Mouse (Mus musculus) embryo, embryonic 11 days (tissue): ENCODE results near the gene Brpf1.

ENCODE experiments used
- DNase-seq: peaks from one replicate; pipeline ENCODE4 v3.0.0-alpha.2; 2015

Gene Brpf1

GRCm38 (mm10) chr6:113306986-113307349 is at the start of gene Brpf1:
Gene Brpf1 (plus strand): TSS chr6:113307137.
- no peak for DNase-seq

GRCm38 (mm10) chr6:113261174-113261858 is 45.6 kb upstream of the Brpf1 start:
- no peak for DNase-seq

- no peak for DNase-seq
These were observed 43.4 kb upstream of the Brpf1 start for GRCm38 (mm10) chr6:113263531-113263930.

- DNase-seq = no peak
These were observed 42.5 kb upstream of the Brpf1 start for GRCm38 (mm10) chr6:113264429-113264828.

GRCm38 (mm10) chr6:113266996-113267655 is 39.8 kb upstream of the Brpf1 start:
- no peak for DNase-seq

- no peak for DNase-seq
These were observed 38.9 kb upstream of the Brpf1 start for GRCm38 (mm10) chr6:113267988-113268387.

- no peak for DNase-seq
These were observed 34.6 kb upstream of the Brpf1 start for GRCm38 (mm10) chr6:113272365-113272764.

GRCm38 (mm10) chr6:113276846-113277245 is 30.1 kb upstream of the Brpf1 start:
- no peak for DNase-seq

- DNase-seq = no peak
These were observed 25.3 kb upstream of the Brpf1 start for GRCm38 (mm10) chr6:113281676-113282075.

- peak; percentile 83 for DNase-seq
These were observed 24.7 kb upstream of the Brpf1 start, which contains the start of gene Cpne9 for GRCm38 (mm10) chr6:113282101-113282802. Gene Cpne9 (plus strand): TSS chr6:113282307.

- DNase-seq = no peak
These were observed 24.0 kb upstream of the Brpf1 start for GRCm38 (mm10) chr6:113282969-113283368.

- DNase-seq = peak; percentile 6
These were observed 23.4 kb upstream of the Brpf1 start for GRCm38 (mm10) chr6:113283500-113283899.

- DNase-seq = no peak
These were observed 22.0 kb upstream of the Brpf1 start for GRCm38 (mm10) chr6:113284931-113285330.

GRCm38 (mm10) chr6:113286316-113286715 is 20.6 kb upstream of the Brpf1 start:
- DNase-seq = no peak

GRCm38 (mm10) chr6:113287236-113287635 is 19.7 kb upstream of the Brpf1 start:
- DNase-seq = no peak

- no peak for DNase-seq
These were observed 17.6 kb upstream of the Brpf1 start for GRCm38 (mm10) chr6:113289346-113289745.

- no peak for DNase-seq
These were observed 16.6 kb upstream of the Brpf1 start for GRCm38 (mm10) chr6:113290346-113290745.

- no peak for DNase-seq
These were observed 14.0 kb upstream of the Brpf1 start for GRCm38 (mm10) chr6:113292938-113293337.

GRCm38 (mm10) chr6:113296046-113296445 is 10.9 kb upstream of the Brpf1 start:
- no peak for DNase-seq

- no peak for DNase-seq
These were observed 10.3 kb upstream of the Brpf1 start for GRCm38 (mm10) chr6:113296639-113297038.

- DNase-seq = no peak
These were observed 5.6 kb upstream of the Brpf1 start for GRCm38 (mm10) chr6:113301350-113301749.

GRCm38 (mm10) chr6:113302258-113302657 is 4.7 kb upstream of the Brpf1 start:
- DNase-seq = peak; percentile 53

- DNase-seq = peak; percentile 100
These were observed 483 bp upstream of the Brpf1 start for GRCm38 (mm10) chr6:113306322-113306985.
